Mouse (Mus musculus): ENCODE measurements around the gene Ctsz.

Ctsz gene

DNA sequence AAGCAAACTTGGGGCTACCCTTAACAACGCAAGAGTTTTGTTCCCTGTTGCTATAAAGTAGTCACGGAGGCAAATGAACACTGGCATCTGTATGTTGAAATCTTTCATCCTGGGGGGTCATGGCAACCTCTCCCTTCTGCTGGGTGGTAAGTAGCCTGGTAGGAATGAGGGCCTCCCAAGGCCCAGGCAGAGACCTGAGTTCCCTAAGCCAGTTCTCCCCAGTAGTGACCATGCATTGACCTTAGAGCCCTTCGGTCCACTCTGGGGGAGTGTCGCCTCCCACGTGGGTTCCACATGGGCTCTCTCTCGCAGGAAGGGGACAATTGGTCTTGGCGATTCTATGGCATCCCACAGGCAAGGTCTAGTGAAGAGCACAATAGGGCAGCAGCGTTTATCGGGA, 1.1 kb upstream of the Ctsz start:
- no peak for DNase-seq (ENCODE audit: low read depth)

GRCm38 (mm10) chr2:174439450-174439838, 605 bp upstream of the Ctsz start:
- DNase-seq (ENCODE audit: low read depth): no peak

GRCm38 (mm10) chr2:174438181-174438580, 658 bp downstream of the Ctsz start:
- no peak for DNase-seq (ENCODE audit: low read depth)

DNA sequence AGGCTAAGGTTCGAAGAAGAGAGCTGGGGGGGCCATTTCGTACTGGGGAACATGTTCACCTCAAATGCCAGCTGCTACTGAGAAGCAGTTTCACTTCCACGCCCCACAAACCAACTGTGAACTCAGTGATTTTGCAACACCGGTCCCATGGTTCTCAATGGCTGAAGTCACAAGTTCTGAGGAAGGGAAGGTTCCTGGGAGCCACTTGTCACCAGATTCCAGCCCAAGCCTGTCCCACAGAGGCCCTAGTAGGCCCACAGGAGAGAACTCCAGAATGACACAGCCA, 1.2 kb downstream of the Ctsz start:
- DNase-seq (ENCODE audit: low read depth): no peak

DNA sequence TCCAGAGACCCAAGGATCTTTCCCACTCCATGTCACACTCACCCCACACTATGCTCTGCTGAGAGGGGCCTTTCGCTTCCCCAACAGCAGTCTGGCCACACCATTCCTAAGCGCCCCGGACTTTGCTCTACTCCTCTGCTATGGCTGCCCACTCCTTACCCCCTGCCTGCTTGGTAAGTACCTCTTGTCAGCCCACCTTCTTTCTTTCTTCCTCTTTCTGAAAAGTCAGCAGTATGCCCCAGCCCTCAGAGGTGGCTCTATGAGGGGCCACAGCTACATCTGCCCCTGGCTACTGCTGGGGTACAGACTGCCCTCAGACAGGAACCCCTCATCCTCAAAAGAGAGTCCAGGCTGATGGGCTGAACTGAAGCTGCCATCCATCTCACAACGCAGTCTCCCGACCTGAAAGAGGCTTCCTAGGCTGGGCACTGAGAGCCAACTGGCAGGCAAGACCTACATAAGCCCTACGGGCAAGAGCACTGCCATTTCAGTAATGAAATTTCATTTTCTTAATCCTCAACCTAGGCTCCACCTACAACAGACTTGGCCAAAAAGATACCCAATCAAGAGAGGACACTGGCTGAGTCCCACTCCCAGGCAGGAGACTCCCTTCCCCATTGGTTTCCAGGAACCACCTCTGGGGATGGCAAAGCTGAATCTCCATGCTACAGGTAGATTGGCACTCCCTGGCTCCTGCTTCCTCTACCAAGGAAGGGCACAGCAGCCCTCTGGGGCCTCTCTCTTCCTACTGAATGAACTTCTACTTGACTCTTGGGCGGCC, 1.7 kb downstream of the Ctsz start:
- DNase-seq (ENCODE audit: low read depth): no peak

GRCm38 (mm10) chr2:174436076-174436701, 2.6 kb downstream of the Ctsz start:
- DNase-seq (ENCODE audit: low read depth): no peak

GRCm38 (mm10) chr2:174434943-174435342, 3.9 kb downstream of the Ctsz start:
- no peak for DNase-seq (ENCODE audit: low read depth)

GRCm38 (mm10) chr2:174428996-174429591, 9.7 kb downstream of the Ctsz start:
- no peak for DNase-seq (ENCODE audit: low read depth)

- DNase-seq (ENCODE audit: low read depth): no peak
Measured at GRCm38 (mm10) chr2:174428076-174428835, 10.6 kb downstream of the Ctsz start.

DNA sequence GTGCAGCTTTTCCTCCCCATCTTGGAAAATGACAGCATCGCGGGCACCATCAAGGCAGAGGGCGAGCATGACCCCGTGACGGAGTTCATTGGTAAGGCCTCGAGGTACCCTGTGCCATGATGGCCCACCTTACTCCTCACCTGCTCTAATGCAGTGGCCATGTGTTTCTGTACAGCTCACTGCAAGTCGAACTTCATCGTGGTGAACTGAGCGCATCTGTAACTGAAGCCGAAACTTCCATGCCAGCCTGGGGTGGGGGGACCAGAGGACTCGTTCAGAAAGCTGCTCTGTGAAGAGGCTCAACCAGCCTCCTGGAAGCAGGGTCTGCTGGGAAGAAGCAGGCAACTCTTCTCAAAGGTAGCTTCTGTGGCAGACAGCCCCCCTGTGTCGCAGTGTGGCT, 12.0 kb downstream of the Ctsz start:
- no peak for DNase-seq (ENCODE audit: low read depth)

- no peak for DNase-seq (ENCODE audit: low read depth)
Measured at GRCm38 (mm10) chr2:174424301-174425085, 14.3 kb downstream of the Ctsz start.

GRCm38 (mm10) chr2:174421107-174421506, 17.7 kb downstream of the Ctsz start:
- DNase-seq (ENCODE audit: low read depth): no peak

DNA sequence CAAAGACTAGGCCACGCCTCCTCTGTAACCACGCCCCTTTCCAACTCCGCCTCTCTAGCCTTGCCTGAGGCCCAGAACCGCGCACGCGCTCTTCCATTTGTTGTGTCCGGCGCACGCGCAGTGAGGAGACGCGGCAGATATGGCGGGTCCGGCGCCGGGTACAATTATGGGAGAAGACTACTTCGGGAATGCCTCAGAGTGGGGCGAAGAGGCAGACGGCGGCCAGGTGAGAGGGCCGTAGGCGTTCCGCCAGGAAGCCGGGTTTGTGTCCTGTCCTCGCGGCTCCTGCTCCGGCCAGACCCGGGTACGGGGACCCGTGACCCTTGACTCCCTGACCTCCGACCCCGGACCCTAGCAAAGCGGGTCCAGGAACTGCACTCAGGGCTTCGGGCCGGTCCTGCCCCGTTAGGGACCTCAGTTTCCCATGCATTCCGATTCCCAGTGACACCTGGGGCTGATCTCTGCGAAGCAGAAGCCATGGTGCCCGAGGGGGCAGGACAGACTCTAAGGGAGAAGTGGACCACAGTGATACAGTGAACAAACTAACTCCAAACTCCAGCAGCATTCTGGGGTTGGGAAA, 23.0 kb downstream of the Ctsz start, which contains the start of gene Nelfcd:
Gene Nelfcd (plus strand): TSS at position 74 of the 580 bp plus-strand sequence.
- DNase-seq (ENCODE audit: low read depth): peak; percentile 100

DNA sequence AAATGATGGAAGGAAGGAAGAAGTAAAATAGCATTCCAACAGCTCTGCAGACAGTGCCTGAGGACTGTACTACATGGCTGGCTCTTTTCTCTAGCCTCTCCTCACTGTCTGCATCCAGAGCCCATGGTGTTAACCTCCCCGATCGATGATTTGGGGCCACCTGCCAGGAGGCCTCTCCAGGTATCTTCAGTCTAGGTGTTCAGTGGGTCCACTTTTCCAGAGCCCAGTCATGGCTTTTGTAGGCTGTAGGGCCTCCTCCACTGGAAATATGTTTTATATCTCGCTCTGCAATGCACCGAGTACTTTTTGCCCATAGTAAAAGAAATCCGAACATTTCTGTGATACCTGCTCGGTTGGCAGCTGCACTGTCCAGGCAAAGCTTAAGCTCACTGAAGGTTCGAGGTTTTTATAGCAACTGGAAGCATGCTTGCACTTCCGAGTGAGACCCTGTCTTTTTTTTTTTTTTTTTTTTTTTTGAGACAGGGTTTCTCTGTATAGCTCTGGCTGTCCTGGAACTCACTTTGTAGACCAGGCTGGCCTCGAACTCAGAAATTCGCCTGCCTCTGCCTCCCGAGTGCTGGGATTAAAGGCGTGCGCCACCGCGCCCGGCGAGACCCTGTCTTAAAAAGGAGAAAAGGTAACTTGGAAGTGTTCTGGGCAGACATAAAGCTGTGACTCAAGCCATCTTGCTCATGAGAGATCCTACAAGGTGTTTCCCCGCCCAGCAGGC, 23.7 kb downstream of the Ctsz start:
- DNase-seq (ENCODE audit: low read depth): no peak

DNA sequence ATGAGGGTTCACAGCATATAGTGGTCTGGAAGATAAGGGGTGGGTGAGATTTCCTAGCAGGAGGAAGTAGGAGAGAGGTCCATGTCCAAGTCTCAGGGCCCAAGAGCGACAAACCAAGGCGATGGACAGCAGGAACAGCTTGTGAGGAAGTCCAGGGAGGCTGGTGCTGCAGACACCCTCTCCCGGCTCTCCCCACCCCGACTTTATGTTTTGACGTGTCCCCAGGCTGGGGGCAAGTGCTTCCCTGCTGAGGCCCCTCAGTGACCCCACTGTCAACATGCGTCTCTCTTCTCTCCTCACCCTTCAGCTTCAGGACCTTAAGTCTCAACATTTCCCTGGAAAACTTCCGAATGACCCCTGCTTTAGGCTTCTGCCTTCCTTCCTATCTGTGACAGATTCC, 25.7 kb downstream of the Ctsz start:
- DNase-seq (ENCODE audit: low read depth): no peak

- peak; percentile 7 for DNase-seq (ENCODE audit: low read depth)
Measured at GRCm38 (mm10) chr2:174410222-174410621, 28.6 kb downstream of the Ctsz start.

DNA sequence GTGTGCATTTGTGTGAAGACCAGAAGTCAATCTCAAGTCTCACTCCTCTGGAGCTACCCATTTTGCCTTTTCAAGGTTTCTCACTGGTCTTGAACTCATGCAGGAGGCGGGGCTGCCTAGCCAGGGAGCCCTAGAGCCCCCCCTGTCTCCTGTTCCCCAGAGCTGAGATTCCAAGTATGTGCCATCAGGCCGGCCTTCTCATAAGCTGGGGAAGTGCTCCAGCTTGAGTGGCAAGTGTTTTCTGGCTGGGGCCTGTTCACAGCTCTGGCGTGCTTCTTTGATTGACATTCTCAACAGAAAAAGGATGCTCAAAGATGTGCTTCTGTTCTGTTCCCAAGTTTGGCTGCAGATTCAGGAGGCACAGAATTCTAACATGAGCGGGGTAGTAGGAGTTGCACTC, 38.4 kb downstream of the Ctsz start:
- DNase-seq (ENCODE audit: low read depth): no peak

DNA sequence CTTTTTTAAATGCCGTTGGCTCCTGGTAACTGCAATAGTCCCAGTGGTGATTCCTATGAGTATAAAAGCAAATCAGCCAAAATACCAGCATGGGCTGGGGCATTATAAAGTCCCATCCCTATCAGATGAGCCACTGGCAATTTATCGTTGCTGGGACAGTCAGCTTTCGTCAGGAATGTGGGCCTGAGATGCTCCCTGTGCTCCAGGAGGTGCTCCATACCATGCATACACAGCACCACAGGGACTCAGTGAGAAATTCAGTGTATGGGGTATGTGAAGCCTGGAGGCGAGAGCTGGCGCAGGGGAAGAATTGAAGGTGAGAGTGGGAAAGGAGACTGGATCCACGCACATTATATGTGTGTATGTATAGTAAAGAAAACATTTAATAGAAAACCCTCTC, 41.0 kb downstream of the Ctsz start:
- DNase-seq (ENCODE audit: low read depth): no peak

- DNase-seq (ENCODE audit: low read depth): no peak
Measured at GRCm38 (mm10) chr2:174397065-174397464, 41.8 kb downstream of the Ctsz start.

DNA sequence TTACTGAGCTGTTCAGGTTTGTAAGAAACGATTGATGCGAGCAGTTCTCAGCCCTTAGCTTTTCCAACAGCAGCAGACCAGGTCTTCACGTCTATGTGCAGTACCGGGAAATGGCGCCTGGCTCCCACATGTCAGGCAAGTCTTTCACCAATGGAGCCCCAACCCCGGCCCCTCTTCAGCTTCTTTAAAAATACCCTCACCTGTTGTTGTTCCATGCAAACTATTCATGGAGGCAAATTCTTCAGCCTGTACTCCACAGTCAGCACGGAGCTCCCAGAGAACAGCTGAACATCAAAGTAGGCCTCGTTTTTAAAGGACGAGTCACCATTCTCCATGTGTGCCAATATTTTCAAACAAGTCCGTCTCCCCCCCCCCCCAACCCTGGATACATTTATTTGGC, 42.2 kb downstream of the Ctsz start:
- peak; percentile 15 for DNase-seq (ENCODE audit: low read depth)

- no peak for DNase-seq (ENCODE audit: low read depth)
Measured at GRCm38 (mm10) chr2:174393383-174393782, 45.5 kb downstream of the Ctsz start.
